Mouse (Mus musculus): ENCODE results near the gene Lcn2. TPM values are rescaled to one million over a fixed set of nuclear protein-coding genes. Genes with fewer than 3 reads are reported as not detected.

Lcn2 gene
- total and polyA plus RNA-seq, 3 experiments, result not detected

DNA sequence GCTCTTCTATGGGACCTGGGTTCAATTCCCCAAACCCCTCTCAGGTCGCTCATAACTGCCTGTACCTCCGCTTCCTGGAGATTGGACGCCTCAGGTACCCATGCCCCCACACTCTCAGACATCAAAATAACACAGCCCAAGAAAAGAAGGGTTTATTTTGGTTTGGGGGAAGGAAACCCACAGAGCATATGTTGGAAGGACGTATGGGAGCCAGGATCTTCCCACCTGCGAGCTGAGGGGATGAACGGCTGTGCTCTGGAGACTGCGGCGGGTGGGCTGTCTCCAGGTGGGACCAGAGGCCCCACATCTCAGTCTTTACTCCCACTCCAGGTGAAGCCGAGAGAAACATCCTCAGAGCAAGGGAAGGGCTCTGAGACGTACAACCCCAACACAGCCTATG lies 11.1 kb downstream of the Lcn2 start:
- Histone ChIP-seq H3K36me3 (replicated peaks in 1 of 2; ENCODE audit: control insufficient read depth in 1 of 2, insufficient read depth in 1 of 2, low read length in 1 of 2) (peaks cover 65 to 79% of the 10 kb centered on the region in 2 experiments), H3K4me2 (ENCODE audit: insufficient read depth, low read depth, poor library complexity, severe bottlenecking) (no peak overlapping the region), H3K27me3 (replicated peaks) (peaks cover under 1% of the 10 kb centered on the region), H3K9me3 (replicated peaks; ENCODE audit: low read length) (no peaks in the 10 kb centered on the region), H3K4me3 (replicated peaks in 1 of 3; ENCODE audit: low read depth in 2 of 3, low read length in 2 of 3, poor library complexity in 1 of 3) (no peak overlapping the region), H3K79me2 (replicated peaks; ENCODE audit: control insufficient read depth, extremely low read depth, insufficient read depth, poor library complexity, severe bottlenecking) (no peaks in the 10 kb centered on the region), H3K27ac (ENCODE audit: insufficient read depth, low read depth) (no peak overlapping the region), H3K9ac (ENCODE audit: insufficient read depth, low read depth) (no peak overlapping the region), H3K4me1 (ENCODE audit: control insufficient read depth in 1 of 2, insufficient read depth in 2 of 2) (peaks cover 2 to 10% of the 10 kb centered on the region in 2 experiments)
- no peak for TF ChIP-seq ZMIZ1 (IDR thresholded peaks at IDR 0.05; ENCODE audit: low read depth, low read length)
- TF ChIP-seq SMC3 (IDR thresholded peaks at IDR 0.05; ENCODE audit: low read depth, low read length), result no peak
- TF ChIP-seq MYC (IDR thresholded peaks at IDR 0.05; ENCODE audit: low read depth, low read length), result no peak
- no peak for TF ChIP-seq PAX5 (IDR thresholded peaks at IDR 0.05; ENCODE audit: low read length)
- no peak for TF ChIP-seq MXI1 (IDR thresholded peaks at IDR 0.05; ENCODE audit: low read depth, low read length)
- no peak for TF ChIP-seq HCFC1 (IDR thresholded peaks at IDR 0.05; ENCODE audit: low read depth, low read length)
- TF ChIP-seq ZKSCAN1 (IDR thresholded peaks at IDR 0.05; ENCODE audit: borderline replicate concordance, low read depth, low read length), result no peak
- no peak for TF ChIP-seq CHD1 (IDR thresholded peaks at IDR 0.05; ENCODE audit: low read depth, low read length)
- DNase-seq (ENCODE audit: extremely low read depth), result no peak
- in situ Hi-C loops (cut with MboI; ENCODE audit: low pct_ligation_motif_present, low pct_unique_long_range_greater_than_20kb, low sequenced_read_pairs) (no loop called here), dilution Hi-C loops (cut with MboI; ENCODE audit: extremely low pct_ligation_motif_present, extremely low pct_unique_long_range_greater_than_20kb, low sequenced_read_pairs) (no loop called here)

- no peaks in the 10 kb centered on the region for H3K79me2 ChIP-seq (replicated peaks; ENCODE audit: control insufficient read depth, extremely low read depth, insufficient read depth, poor library complexity, severe bottlenecking)
- no peaks in the 10 kb centered on the region for H3K9me3 ChIP-seq (replicated peaks; ENCODE audit: low read length)
- dilution Hi-C loops (cut with MboI; ENCODE audit: extremely low pct_ligation_motif_present, extremely low pct_unique_long_range_greater_than_20kb, low sequenced_read_pairs) (no loop called here), in situ Hi-C loops (cut with MboI; ENCODE audit: low pct_ligation_motif_present, low pct_unique_long_range_greater_than_20kb, low sequenced_read_pairs) (no loop called here)
- no peak overlapping the region for H3K4me3 ChIP-seq (replicated peaks in 1 of 3; ENCODE audit: low read depth in 2 of 3, low read length in 2 of 3, poor library complexity in 1 of 3)
- H3K9ac ChIP-seq (ENCODE audit: insufficient read depth, low read depth), result no peak overlapping the region
- H3K36me3 ChIP-seq (replicated peaks in 1 of 2; ENCODE audit: control insufficient read depth in 1 of 2, insufficient read depth in 1 of 2, low read length in 1 of 2), result peaks cover 79 to 92% of the 10 kb centered on the region in 2 experiments
- H3K4me1 ChIP-seq (ENCODE audit: control insufficient read depth in 1 of 2, insufficient read depth in 2 of 2), result peaks cover under 1% of the 10 kb centered on the region in 2 experiments; a peak in 1 of 4 replicates
- no peaks in the 10 kb centered on the region for H3K27me3 ChIP-seq (replicated peaks)
- no peak overlapping the region for H3K27ac ChIP-seq (ENCODE audit: insufficient read depth, low read depth)
- no peak for TF ChIP-seq RAD21 (IDR thresholded peaks at IDR 0.05; ENCODE audit: low read depth, low read length)
- no peak for TF ChIP-seq BHLHE40 (IDR thresholded peaks at IDR 0.05; ENCODE audit: low read depth, low read length)
- TF ChIP-seq POLR2AphosphoS2 (IDR thresholded peaks at IDR 0.05; ENCODE audit: low read depth, low read length), result no peak
- no peak for TF ChIP-seq SMC3 (IDR thresholded peaks at IDR 0.05; ENCODE audit: low read depth, low read length)
- TF ChIP-seq NRF1 (IDR thresholded peaks at IDR 0.05; ENCODE audit: low read depth, low read length), result no peak
- no peak for TF ChIP-seq HCFC1 (IDR thresholded peaks at IDR 0.05; ENCODE audit: low read depth, low read length)
- H3K4me2 ChIP-seq (ENCODE audit: insufficient read depth, low read depth, poor library complexity, severe bottlenecking), result no peak overlapping the region
- no peak for DNase-seq (ENCODE audit: extremely low read depth)
These were observed 12.6 kb downstream of the Lcn2 start for GRCm38 (mm10) chr2:32375317-32375940.

DNA sequence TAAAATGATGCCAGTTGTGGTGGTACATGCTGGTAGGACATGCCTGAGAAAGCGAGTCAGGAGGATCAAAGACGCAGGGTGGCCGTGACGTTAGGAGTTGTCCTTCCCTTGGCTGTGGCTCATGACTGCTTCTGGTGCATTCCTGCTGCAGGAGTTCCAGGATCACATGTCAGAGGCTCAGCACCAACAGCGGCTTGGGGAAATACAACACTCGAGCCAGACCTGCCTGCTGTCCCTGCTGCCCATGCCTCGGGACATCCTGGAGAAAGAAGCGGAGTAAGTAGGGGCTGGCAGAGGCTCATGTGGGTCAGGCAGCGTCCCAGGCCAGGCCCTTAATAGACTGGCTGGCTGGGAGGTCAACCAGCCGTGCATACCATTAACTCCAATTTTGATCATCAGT lies 13.9 kb downstream of the Lcn2 start:
- H3K9me3 ChIP-seq (replicated peaks; ENCODE audit: low read length), result no peaks in the 10 kb centered on the region
- H3K27me3 ChIP-seq (replicated peaks), result no peaks in the 10 kb centered on the region
- H3K4me2 ChIP-seq (ENCODE audit: insufficient read depth, low read depth, poor library complexity, severe bottlenecking), result no peak overlapping the region
- no peaks in the 10 kb centered on the region for H3K4me1 ChIP-seq (ENCODE audit: control insufficient read depth in 1 of 2, insufficient read depth in 2 of 2)
- H3K9ac ChIP-seq (ENCODE audit: insufficient read depth, low read depth), result no peak overlapping the region
- in situ Hi-C loops (cut with MboI; ENCODE audit: low pct_ligation_motif_present, low pct_unique_long_range_greater_than_20kb, low sequenced_read_pairs) (no loop called here), dilution Hi-C loops (cut with MboI; ENCODE audit: extremely low pct_ligation_motif_present, extremely low pct_unique_long_range_greater_than_20kb, low sequenced_read_pairs) (no loop called here)
- H3K79me2 ChIP-seq (replicated peaks; ENCODE audit: control insufficient read depth, extremely low read depth, insufficient read depth, poor library complexity, severe bottlenecking), result no peaks in the 10 kb centered on the region
- H3K36me3 ChIP-seq (replicated peaks in 1 of 2; ENCODE audit: control insufficient read depth in 1 of 2, insufficient read depth in 1 of 2, low read length in 1 of 2), result peaks cover 83 to 91% of the 10 kb centered on the region in 2 experiments
- H3K4me3 ChIP-seq (replicated peaks in 1 of 3; ENCODE audit: low read depth in 2 of 3, low read length in 2 of 3, poor library complexity in 1 of 3), result no peak overlapping the region
- no peak overlapping the region for H3K27ac ChIP-seq (ENCODE audit: insufficient read depth, low read depth)
- TF ChIP-seq BHLHE40 (IDR thresholded peaks at IDR 0.05; ENCODE audit: low read depth, low read length) (no peak), ZNF384 (IDR thresholded peaks at IDR 0.05; ENCODE audit: low read depth, low read length) (no peak), CHD1 (IDR thresholded peaks at IDR 0.05; ENCODE audit: low read depth, low read length) (no peak), ZMIZ1 (IDR thresholded peaks at IDR 0.05; ENCODE audit: low read depth, low read length) (no peak), CHD2 (IDR thresholded peaks at IDR 0.05; ENCODE audit: low read length) (no peak), CTCF (conservative IDR thresholded peaks at IDR 0.05 in 1 of 2, IDR thresholded peaks at IDR 0.05 in 1 of 2; ENCODE audit: low read depth in 2 of 2, low read length in 2 of 2) (no peak), JUND (conservative IDR thresholded peaks at IDR 0.05; ENCODE audit: low read depth, low read length) (no peak), MXI1 (IDR thresholded peaks at IDR 0.05; ENCODE audit: low read depth, low read length) (no peak), POLR2AphosphoS2 (IDR thresholded peaks at IDR 0.05; ENCODE audit: low read depth, low read length) (no peak), ZKSCAN1 (IDR thresholded peaks at IDR 0.05; ENCODE audit: borderline replicate concordance, low read depth, low read length) (no peak), MAFK (IDR thresholded peaks at IDR 0.05; ENCODE audit: insufficient replicate concordance, low read length) (no peak), RCOR1 (conservative IDR thresholded peaks at IDR 0.05; ENCODE audit: low read depth, low read length) (no peak), MEF2A (IDR thresholded peaks at IDR 0.05; ENCODE audit: borderline replicate concordance, low read depth, low read length) (no peak), RAD21 (IDR thresholded peaks at IDR 0.05; ENCODE audit: low read depth, low read length) (no peak), TBP (conservative IDR thresholded peaks at IDR 0.05; ENCODE audit: low read depth, low read length) (no peak), SIN3A (IDR thresholded peaks at IDR 0.05; ENCODE audit: low read length) (no peak), EP300 (IDR thresholded peaks at IDR 0.05; ENCODE audit: low read length) (no peak)
- no peak for DNase-seq (ENCODE audit: extremely low read depth)
